Mouse (Mus musculus) cerebellum, adult (tissue): ENCODE results near the gene Nfxl1.

ENCODE experiments used
- ATAC-seq: cut with Nextera tagmentation; 2 replicates; pipeline ENCODE4 v1.9.2; 2017; ENCODE audit warnings: mild to moderate bottlenecking, moderate library complexity, mixed read lengths; ENCODE audit not compliant: insufficient number of reproducible peaks, low FRiP score, low TSS enrichment

Gene Nfxl1

GRCm38 (mm10) chr5:72502778-72503177 lies 56.7 kb downstream of the Nfxl1 start:
- no peak for ATAC-seq

DNA sequence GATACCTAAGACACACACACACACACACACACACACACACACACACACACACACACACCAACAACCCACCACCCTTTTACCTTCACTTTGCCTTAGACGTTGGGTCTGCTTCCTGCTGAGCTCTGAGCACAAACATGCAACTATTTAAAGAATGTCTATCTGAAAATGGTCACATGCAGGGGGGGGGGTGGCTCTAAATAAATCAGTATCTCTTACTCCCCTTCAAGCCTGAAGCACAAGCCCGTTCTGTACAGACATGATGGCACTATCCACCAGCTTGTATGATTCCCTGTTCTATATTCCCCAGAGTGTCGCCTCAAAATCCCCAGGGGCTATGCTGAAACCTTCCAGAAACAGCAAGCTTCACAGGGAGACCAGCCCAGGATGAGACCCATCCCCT lies 57.7 kb downstream of the Nfxl1 start:
- no peak for ATAC-seq

- no peak for ATAC-seq
These were observed 61.2 kb downstream of the Nfxl1 start for GRCm38 (mm10) chr5:72498271-72498670.

GRCm38 (mm10) chr5:72496756-72497155 lies 62.7 kb downstream of the Nfxl1 start:
- ATAC-seq: no peak

- ATAC-seq: no peak
These were observed 65.6 kb downstream of the Nfxl1 start for GRCm38 (mm10) chr5:72493906-72494305.

DNA sequence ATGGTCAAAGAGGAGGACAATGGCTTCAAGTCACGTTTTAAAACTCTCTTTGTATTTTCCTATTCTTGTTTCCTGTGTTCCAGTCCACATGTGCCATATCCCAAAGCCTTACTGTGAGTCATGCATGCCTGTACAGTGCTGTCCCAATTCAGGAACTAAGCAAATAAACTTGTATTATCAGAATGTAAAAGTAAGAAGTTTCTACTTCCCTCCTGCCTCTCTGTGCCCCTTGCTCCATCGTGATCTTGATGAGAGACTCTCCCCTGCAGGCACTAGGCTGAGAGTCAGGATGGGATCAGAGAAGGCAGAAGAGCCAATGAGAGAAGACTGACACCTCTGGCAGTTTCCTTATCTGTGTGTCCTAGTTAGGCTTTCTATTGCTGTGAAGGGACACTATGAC lies 68.3 kb downstream of the Nfxl1 start:
- no peak for ATAC-seq

- ATAC-seq: no peak
These were observed 79.0 kb downstream of the Nfxl1 start for GRCm38 (mm10) chr5:72480456-72480855.

DNA sequence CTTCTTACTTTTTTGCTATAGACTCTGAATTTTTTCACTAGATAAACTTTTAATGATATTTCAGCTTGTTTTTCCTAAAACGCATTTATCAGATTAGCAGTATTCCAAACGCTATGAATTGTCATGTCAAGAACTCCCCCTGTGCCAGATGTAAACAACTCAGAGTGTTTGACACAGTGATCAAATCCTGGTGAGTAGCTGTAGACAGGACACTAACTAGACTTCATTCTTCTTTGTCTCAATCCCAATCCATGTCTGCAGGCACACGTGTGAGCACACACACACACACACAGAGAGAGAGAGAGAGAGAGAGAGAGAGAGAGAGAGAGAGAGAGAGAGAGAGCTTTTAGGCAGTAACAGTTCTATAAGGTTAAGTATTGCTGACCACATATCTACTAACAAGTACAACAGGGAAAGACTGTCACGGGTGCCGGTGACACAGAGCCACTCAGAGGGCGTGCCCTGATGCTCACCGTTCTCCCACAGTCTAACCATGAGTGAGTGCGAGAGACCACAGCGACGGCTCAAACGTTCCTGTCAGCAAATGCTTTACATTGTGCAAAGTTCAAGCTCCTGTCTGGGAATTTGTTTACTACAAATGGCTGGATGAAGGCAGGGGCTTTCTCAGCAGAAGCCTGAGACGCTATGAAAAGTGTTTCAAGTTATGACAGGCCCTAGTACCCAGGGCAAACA lies 87.0 kb downstream of the Nfxl1 start:
- no peak for ATAC-seq

- no peak for ATAC-seq
These were observed 87.7 kb downstream of the Nfxl1 start for GRCm38 (mm10) chr5:72471746-72472145.

DNA sequence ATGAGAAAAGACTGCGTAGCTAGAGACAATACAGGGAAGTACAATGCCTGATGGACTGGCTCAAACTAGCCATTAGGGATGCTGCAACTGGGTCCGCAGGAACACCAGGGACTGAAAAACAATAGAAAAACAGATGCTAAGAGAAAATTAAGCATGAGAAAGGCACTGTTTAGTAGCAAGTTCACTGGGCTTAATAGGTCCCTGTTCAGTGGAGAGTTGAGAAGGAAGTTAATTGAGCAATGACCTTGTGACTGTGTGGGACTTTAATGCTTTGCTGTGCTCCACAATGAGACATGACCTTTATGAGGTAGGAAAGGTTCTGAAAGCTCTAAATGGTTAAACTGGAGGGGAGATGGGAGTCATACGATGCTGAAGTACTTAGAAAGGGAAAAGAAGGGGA lies 94.6 kb downstream of the Nfxl1 start:
- no peak for ATAC-seq
